Mouse (Mus musculus) left cerebral cortex, postnatal 14 days (tissue): ENCODE measurements around the gene Neu2. TPM values are rescaled to one million over a fixed set of nuclear protein-coding genes. Genes with fewer than 3 reads are reported as not detected.

ENCODE experiments used
- DNase-seq, 2 experiments: peaks; one replicate each; pipeline ENCODE4 v3.0.0; 2021 to 2022; ENCODE audit warnings: low spot score in 2 of 2, mixed read lengths in 1 of 2
- intact Hi-C: fragments of 180-260 bp; cut with DNase I; formaldehyde crosslinking; loops from one replicate; pipeline ENCODE4 v1.15.1; 2025
- total RNA-seq, 2 experiments: library from RNA; stranded (reverse); gene quantifications; 2 replicates each; pipeline ENCODE4 v1.2.3; 2021

Gene Neu2
- total RNA-seq, 2 experiments from 2014 or later = 3.4 to 3.5 TPM

- intact Hi-C loops = no loop called here
- peak; percentile 47 to 51 for DNase-seq
Observed at GRCm38 (mm10) chr1:87603389-87603788, 93.7 kb downstream of the Neu2 start.

GRCm38 (mm10) chr1:87605296-87605695, 95.6 kb downstream of the Neu2 start:
- DNase-seq = peak in 1 of 2 experiments; percentile 51
- intact Hi-C loops = loop anchor here (5.0 kb wide), 1 partner anchor 107 kb away; no protein-coding TSS in a partner anchor

GRCm38 (mm10) chr1:87607385-87608091, 97.8 kb downstream of the Neu2 start:
- DNase-seq = peak; percentile 72 to 78
- intact Hi-C loops = loop anchor here (5.0 kb wide), 1 partner anchor 105 kb away; no protein-coding TSS in a partner anchor

GRCm38 (mm10) chr1:87608416-87609046, 98.8 kb downstream of the Neu2 start:
- DNase-seq = peak in 1 of 2 experiments; percentile 52
- intact Hi-C loops = loop anchor here (5.0 kb wide), 1 partner anchor 104 kb away; no protein-coding TSS in a partner anchor

- intact Hi-C loops = no loop called here
- DNase-seq = no peak
Observed at GRCm38 (mm10) chr1:87614576-87615295, 105.0 kb downstream of the Neu2 start.

GRCm38 (mm10) chr1:87620211-87620668, 110.6 kb downstream of the Neu2 start, which contains the start of gene Inpp5d:
Gene Inpp5d, plus strand, starts transcription at chr1:87620312.
- no peak for DNase-seq
- intact Hi-C loops = no loop called here

GRCm38 (mm10) chr1:87620693-87621092, 111.0 kb downstream of the Neu2 start:
- intact Hi-C loops = no loop called here
- DNase-seq = no peak

- intact Hi-C loops = no loop called here
- peak in 1 of 2 experiments; percentile 19 for DNase-seq
Observed at GRCm38 (mm10) chr1:87621146-87621857, 111.6 kb downstream of the Neu2 start.

- intact Hi-C loops = no loop called here
- peak in 1 of 2 experiments; percentile 67 for DNase-seq
Observed at GRCm38 (mm10) chr1:87621858-87622279, 112.2 kb downstream of the Neu2 start.

- intact Hi-C loops = no loop called here
Observed at GRCm38 (mm10) chr1:87623977-87624666, 114.4 kb downstream of the Neu2 start.

GRCm38 (mm10) chr1:87624826-87625225, 115.1 kb downstream of the Neu2 start:
- intact Hi-C loops = no loop called here

More at GRCm38 (mm10) chr1:87623977-87624666, 114.4 kb downstream of the Neu2 start:
- no peak for DNase-seq

GRCm38 (mm10) chr1:87625254-87626025, 115.8 kb downstream of the Neu2 start:
- no peak for DNase-seq
- intact Hi-C loops = no loop called here

More at GRCm38 (mm10) chr1:87624826-87625225, 115.1 kb downstream of the Neu2 start:
- no peak for DNase-seq

- intact Hi-C loops = no loop called here
- DNase-seq = no peak
Observed at GRCm38 (mm10) chr1:87626344-87626743, 116.7 kb downstream of the Neu2 start.

GRCm38 (mm10) chr1:87628085-87628484, 118.4 kb downstream of the Neu2 start:
- DNase-seq = no peak
- intact Hi-C loops = no loop called here

- intact Hi-C loops = no loop called here
- no peak for DNase-seq
Observed at GRCm38 (mm10) chr1:87631584-87631983, 121.9 kb downstream of the Neu2 start.

GRCm38 (mm10) chr1:87632163-87632562, 122.5 kb downstream of the Neu2 start:
- DNase-seq = no peak
- intact Hi-C loops = no loop called here

- DNase-seq = no peak
- intact Hi-C loops = no loop called here
Observed at GRCm38 (mm10) chr1:87636716-87637117, 127.0 kb downstream of the Neu2 start.
